Mouse (Mus musculus): ENCODE measurements at regions not wholly inside any gene's neighbourhood (a gene's known extent, or its start where the extent isn't known, plus 50 kb on each side); places are given as distances from the start of the nearest gene placed in this dataset.
A peak's percentile ranks its signal among the peaks of the same experiment; 100 is the strongest.

DNA sequence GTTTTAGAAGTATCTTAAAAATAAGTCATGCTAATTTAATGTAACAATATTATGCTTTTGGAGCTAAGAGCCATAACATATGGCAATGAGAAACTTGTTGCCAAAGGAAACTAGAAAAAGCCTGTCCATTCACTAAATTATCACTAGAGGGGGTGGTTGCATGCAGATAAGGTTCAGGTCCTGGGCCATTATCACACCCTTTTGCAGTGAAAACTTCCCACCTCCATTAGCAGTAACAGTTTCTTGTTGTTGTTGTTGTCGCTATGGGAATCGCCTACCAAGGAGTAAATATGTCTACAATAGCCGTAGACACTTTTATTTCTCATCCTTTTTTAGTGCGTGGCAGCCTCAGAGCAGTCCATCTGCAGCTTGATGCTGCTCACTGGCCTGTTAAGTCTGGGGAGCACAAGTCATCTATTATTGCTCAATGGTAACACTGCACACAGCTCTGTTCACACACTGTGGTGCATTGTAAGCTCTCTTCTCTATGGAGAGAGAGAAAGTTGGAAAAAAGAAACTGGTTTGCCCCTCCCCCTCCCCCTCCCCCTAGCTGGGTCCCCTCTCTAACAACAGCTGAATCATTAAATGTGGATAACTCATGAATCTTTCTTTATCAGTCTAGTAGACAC lies 1133.0 kb downstream of the Slc22a22 start:
- Histone ChIP-seq H3K4me1 (ENCODE audit: control insufficient read depth in 1 of 2, insufficient read depth in 2 of 2) (0 out of 4 replicates have a peak, but pooled peaks cover 0 to 2% of the 10 kb centered on the region in 2 experiments), H3K79me2 (replicated peaks; ENCODE audit: control insufficient read depth, extremely low read depth, insufficient read depth, poor library complexity, severe bottlenecking) (no peaks in the 10 kb centered on the region), H3K9ac (ENCODE audit: insufficient read depth, low read depth) (no peak overlapping the region), H3K27ac (ENCODE audit: insufficient read depth, low read depth) (no peak overlapping the region), H3K4me3 (replicated peaks in 1 of 3; ENCODE audit: low read depth in 2 of 3, low read length in 2 of 3, poor library complexity in 1 of 3) (no peak overlapping the region), H3K36me3 (replicated peaks in 1 of 2; ENCODE audit: control insufficient read depth in 1 of 2, insufficient read depth in 1 of 2, low read length in 1 of 2) (no peaks in the 10 kb centered on the region), H3K4me2 (ENCODE audit: insufficient read depth, low read depth, poor library complexity, severe bottlenecking) (no peak overlapping the region), H3K9me3 (replicated peaks; ENCODE audit: low read length) (no peaks in the 10 kb centered on the region), H3K27me3 (replicated peaks) (no peaks in the 10 kb centered on the region)
- in situ Hi-C loops (cut with MboI; ENCODE audit: low pct_ligation_motif_present, low pct_unique_long_range_greater_than_20kb, low sequenced_read_pairs) = loop anchor here (25.0 kb wide), 3 partner anchors 282 to 1193 kb away; no protein-coding TSS in a partner anchor
- peak; percentile 37 to 67; a peak in 3 of 4 replicates for TF ChIP-seq CTCF (conservative IDR thresholded peaks at IDR 0.05 in 1 of 2, IDR thresholded peaks at IDR 0.05 in 1 of 2; ENCODE audit: low read depth in 2 of 2, low read length in 2 of 2)
- TF ChIP-seq GABPA (IDR thresholded peaks at IDR 0.05; ENCODE audit: insufficient replicate concordance, low read depth, low read length) = no peak
- no peak for TF ChIP-seq ZMIZ1 (IDR thresholded peaks at IDR 0.05; ENCODE audit: low read depth, low read length)
- no peak for TF ChIP-seq KAT2A (IDR thresholded peaks at IDR 0.05; ENCODE audit: insufficient replicate concordance, low read length)
- 0 out of 2 replicates have a peak, but pooled peaks have one; percentile 5 for TF ChIP-seq ZC3H11A (IDR thresholded peaks at IDR 0.05; ENCODE audit: low read depth, low read length)
- TF ChIP-seq CHD2 (IDR thresholded peaks at IDR 0.05; ENCODE audit: low read length) = no peak
- TF ChIP-seq SMC3 (IDR thresholded peaks at IDR 0.05; ENCODE audit: low read depth, low read length) = peak; percentile 56
- no peak for TF ChIP-seq MEF2A (IDR thresholded peaks at IDR 0.05; ENCODE audit: borderline replicate concordance, low read depth, low read length)
- TF ChIP-seq MAZ (IDR thresholded peaks at IDR 0.05; ENCODE audit: low read depth, low read length) = no peak
- peak; percentile 77 for TF ChIP-seq RAD21 (IDR thresholded peaks at IDR 0.05; ENCODE audit: low read depth, low read length)
- dilution Hi-C loops (cut with MboI; ENCODE audit: extremely low pct_ligation_motif_present, extremely low pct_unique_long_range_greater_than_20kb, low sequenced_read_pairs) = no loop called here
- DNase-seq (ENCODE audit: extremely low read depth) = peak; percentile 35

DNA sequence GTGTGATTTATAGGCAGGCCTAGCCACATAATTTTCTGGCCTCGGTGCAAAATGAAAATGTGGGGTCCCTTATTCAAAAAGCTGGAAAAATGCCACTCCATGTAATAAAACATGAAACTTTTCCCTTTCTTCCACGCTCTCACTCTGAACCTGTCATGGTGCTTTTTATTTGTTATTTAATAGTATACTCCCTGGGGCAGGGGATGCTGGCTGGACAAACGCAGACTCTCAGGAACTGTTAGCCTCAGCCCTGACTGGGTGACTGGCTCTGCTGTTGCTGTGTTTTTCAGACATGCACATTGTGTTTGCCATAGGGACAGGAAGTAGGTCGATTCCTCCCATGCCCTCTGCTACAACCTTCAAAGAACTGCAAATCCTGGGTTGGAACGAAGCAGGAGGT lies 1139.5 kb downstream of the Slc22a22 start:
- DNase-seq (ENCODE audit: extremely low read depth) = no peak
- Histone ChIP-seq H3K9me3 (replicated peaks; ENCODE audit: low read length) (no peaks in the 10 kb centered on the region), H3K9ac (ENCODE audit: insufficient read depth, low read depth) (no peak overlapping the region), H3K79me2 (replicated peaks; ENCODE audit: control insufficient read depth, extremely low read depth, insufficient read depth, poor library complexity, severe bottlenecking) (no peaks in the 10 kb centered on the region), H3K4me2 (ENCODE audit: insufficient read depth, low read depth, poor library complexity, severe bottlenecking) (no peak overlapping the region), H3K27me3 (replicated peaks) (no peaks in the 10 kb centered on the region), H3K4me1 (ENCODE audit: control insufficient read depth in 1 of 2, insufficient read depth in 2 of 2) (no peaks in the 10 kb centered on the region), H3K36me3 (replicated peaks in 1 of 2; ENCODE audit: control insufficient read depth in 1 of 2, insufficient read depth in 1 of 2, low read length in 1 of 2) (no peaks in the 10 kb centered on the region), H3K27ac (ENCODE audit: insufficient read depth, low read depth) (no peak overlapping the region), H3K4me3 (replicated peaks in 1 of 3; ENCODE audit: low read depth in 2 of 3, low read length in 2 of 3, poor library complexity in 1 of 3) (no peak overlapping the region)
- in situ Hi-C loops (cut with MboI; ENCODE audit: low pct_ligation_motif_present, low pct_unique_long_range_greater_than_20kb, low sequenced_read_pairs) = loop anchor here (25.0 kb wide), 3 partner anchors 276 to 1199 kb away; no protein-coding TSS in a partner anchor
- TF ChIP-seq USF1 (IDR thresholded peaks at IDR 0.05; ENCODE audit: low read depth, low read length) (no peak), MAFK (IDR thresholded peaks at IDR 0.05; ENCODE audit: insufficient replicate concordance, low read length) (no peak), MAZ (IDR thresholded peaks at IDR 0.05; ENCODE audit: low read depth, low read length) (no peak), JUND (conservative IDR thresholded peaks at IDR 0.05; ENCODE audit: low read depth, low read length) (no peak), MYC (IDR thresholded peaks at IDR 0.05; ENCODE audit: low read depth, low read length) (no peak), ELF1 (IDR thresholded peaks at IDR 0.05; ENCODE audit: low read depth, low read length) (no peak), NELFE (IDR thresholded peaks at IDR 0.05; ENCODE audit: low read depth, low read length) (no peak)
- dilution Hi-C loops (cut with MboI; ENCODE audit: extremely low pct_ligation_motif_present, extremely low pct_unique_long_range_greater_than_20kb, low sequenced_read_pairs) = no loop called here

Measured in CH12.LX (cell line).